Mouse (Mus musculus) erythroblast, embryonic 14.5 days (primary cell): ENCODE data around the gene Psmd9.

Experiments used
- GATA1 ChIP-seq: IDR thresholded peaks from 2 replicates; pipeline ENCODE4 v1.6.1; 2012; ENCODE audit warnings: low read length, inconsistent platforms, mixed read lengths
- TAL1 ChIP-seq: IDR thresholded peaks from 3 replicates; pipeline ENCODE4 v1.6.1; 2012; ENCODE audit warnings: low read length, inconsistent platforms, mixed read lengths

DNA sequence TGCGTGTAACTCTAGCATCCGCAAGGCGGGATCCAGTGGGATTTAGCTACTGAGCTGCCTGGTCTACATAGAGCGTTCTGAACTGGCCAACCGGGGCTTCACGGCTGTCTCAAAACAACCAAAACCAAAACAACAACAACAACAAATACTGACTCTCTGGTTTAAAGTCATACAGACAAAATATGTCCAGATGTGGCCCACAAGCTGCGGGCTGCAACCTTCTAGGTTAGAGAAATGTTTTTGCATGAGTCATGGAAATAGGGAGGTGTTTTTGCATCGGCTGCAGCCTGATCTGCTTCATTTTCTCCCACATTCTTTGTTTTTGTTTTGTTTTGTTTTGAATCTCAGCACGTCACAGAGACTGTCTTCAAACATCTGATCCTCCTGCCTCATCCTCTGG lies 1.2 kb downstream of the Psmd9 start:
- TF ChIP-seq TAL1 (no peak), GATA1 (no peak)
